ENCODE assay signal across 13 mouse cellular contexts in genomic region chr16:58178744-58179401, GRCm38 (mm10).
"Had no signal": no experiment of that assay in that cellular context is flagged by ENCODE, and none has a peak within 500 bp of the region (broad histone marks: within the 10 kb centered on the region; RNA-seq: fewer than 3 reads in every experiment).

No protein-coding gene starts in this region.

- ATAC-seq: liver, embryonic 12.5 days had no signal

- DNase-seq: lung, adult 18-20 months; lung, embryonic 14.5 days; lung, postnatal 10 days; lung, postnatal 4 days; midbrain, embryonic 14.5 days; right cerebral cortex, postnatal 14 days; thymus, postnatal 14 days; thymus, postnatal 36 days had no signal

- H3K4me2 ChIP-seq: liver, embryonic 12.5 days; lung, embryonic 14.5 days; midbrain, embryonic 12.5 days; neural tube, embryonic 12.5 days had no signal

- H3K27ac ChIP-seq: liver, embryonic 12.5 days; liver, embryonic 14.5 days; midbrain, embryonic 10.5 days; midbrain, embryonic 12.5 days; neural tube, embryonic 12.5 days had no signal

- H3K9me3 ChIP-seq: liver, embryonic 12.5 days; midbrain, embryonic 10.5 days; midbrain, embryonic 12.5 days; neural tube, embryonic 12.5 days had no signal

- H3K27me3 ChIP-seq: liver, embryonic 12.5 days; midbrain, embryonic 12.5 days; neural tube, embryonic 12.5 days had no signal

- H3K4me3 ChIP-seq: liver, embryonic 12.5 days; midbrain, embryonic 10.5 days; midbrain, embryonic 12.5 days; neural tube, embryonic 12.5 days had no signal

- H3K9ac ChIP-seq: liver, embryonic 12.5 days; liver, embryonic 14.5 days; lung, embryonic 14.5 days; midbrain, embryonic 12.5 days; neural tube, embryonic 12.5 days had no signal

- H3K36me3 ChIP-seq: liver, embryonic 12.5 days; midbrain, embryonic 10.5 days; midbrain, embryonic 12.5 days; neural tube, embryonic 12.5 days had no signal

- H3K4me1 ChIP-seq: liver, embryonic 12.5 days; midbrain, embryonic 10.5 days; midbrain, embryonic 12.5 days; neural tube, embryonic 12.5 days had no signal
